Mouse (Mus musculus): ENCODE data around the gene Orc3. TPM values are rescaled to one million over a fixed set of nuclear protein-coding genes. Genes with fewer than 3 reads are reported as not detected.

Gene Orc3
- total RNA-seq, 2 experiments from 2014 or later, result 55.7 to 61.1 TPM

Other genes with a start within 250 kb of the Orc3 start
- gene Akirin2, start 64.0 kb downstream of the Orc3 start, total RNA-seq (2015), result 59.6 and 68.0 TPM in 2 replicates
- 49.9 and 62.4 TPM in 2 replicates for gene Akirin2, start 64.0 kb downstream of the Orc3 start, total RNA-seq (2017)
- gene Rars2, start within 50 bp of the Orc3 start, total RNA-seq (2015), result 16.1 and 19.4 TPM in 2 replicates
- gene Rars2, start within 50 bp of the Orc3 start, total RNA-seq (2017), result 15.7 and 21.0 TPM in 2 replicates
- 16.7 and 22.0 TPM in 2 replicates for gene Slc35a1, start 72.5 kb upstream of the Orc3 start, total RNA-seq (2015)
- gene Slc35a1, start 72.5 kb upstream of the Orc3 start, total RNA-seq (2017), result 13.3 and 14.9 TPM in 2 replicates
- gene Cfap206, start 115.3 kb upstream of the Orc3 start, total RNA-seq (2015), result not detected in 2 replicates
- not detected in 2 replicates for gene Cfap206, start 115.3 kb upstream of the Orc3 start, total RNA-seq (2017)
- not detected in 2 replicates for gene Gm136, start 141.3 kb upstream of the Orc3 start, total RNA-seq (2015)
- not detected in 2 replicates for gene Gm136, start 141.3 kb upstream of the Orc3 start, total RNA-seq (2017)
- gene Smim8, start 163.5 kb upstream of the Orc3 start, total RNA-seq (2015), result 21.2 and 22.9 TPM in 2 replicates
- gene Smim8, start 163.5 kb upstream of the Orc3 start, total RNA-seq (2017), result 12.7 and 20.6 TPM in 2 replicates

All from megakaryocyte, adult 5-6 weeks (primary cell).